Mouse (Mus musculus): ENCODE data around the gene Lbr. TPM values are rescaled to one million over a fixed set of nuclear protein-coding genes. Genes with fewer than 3 reads are reported as not detected.

Gene Lbr
- total RNA-seq (2023), result 100 to 1,000 TPM; 203 to 224 TPM

DNA sequence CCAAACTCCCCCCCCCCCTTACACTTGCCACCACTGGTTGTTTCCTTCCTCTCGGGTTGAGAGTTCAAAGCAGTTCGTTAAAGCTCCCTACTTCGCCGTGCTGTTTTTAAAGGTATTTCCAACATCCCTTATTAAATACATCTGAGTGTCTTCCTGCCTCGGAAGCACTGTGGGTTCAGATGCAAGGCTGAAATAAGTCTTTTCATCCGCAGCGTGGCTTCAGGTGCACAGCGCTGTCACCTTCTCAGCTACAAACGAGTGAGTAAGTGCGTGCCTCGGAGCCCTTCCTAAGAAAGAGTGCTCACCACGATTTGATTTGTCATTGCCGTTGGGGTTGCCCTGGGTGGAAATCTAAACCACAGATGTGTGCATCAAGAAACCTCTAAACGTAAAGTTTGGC lies at the start of gene Lbr:
Lbr (minus strand) TSS at position 266 of the 400 bp plus-strand sequence.

Other genes starting within 250 kb of the Lbr start
- gene Enah, start 176.9 kb upstream of the Lbr start, total RNA-seq (2023), result under 1 TPM; 0.09 to 0.53 TPM

All from B cell, adult 67 days (primary cell).